Mouse (Mus musculus): ENCODE results near the gene Aqp8. TPM values are rescaled to one million over a fixed set of nuclear protein-coding genes. Genes with fewer than 3 reads are reported as not detected.

Aqp8 gene
- polyA plus RNA-seq, 1 experiment, result 0.13 TPM

DNA sequence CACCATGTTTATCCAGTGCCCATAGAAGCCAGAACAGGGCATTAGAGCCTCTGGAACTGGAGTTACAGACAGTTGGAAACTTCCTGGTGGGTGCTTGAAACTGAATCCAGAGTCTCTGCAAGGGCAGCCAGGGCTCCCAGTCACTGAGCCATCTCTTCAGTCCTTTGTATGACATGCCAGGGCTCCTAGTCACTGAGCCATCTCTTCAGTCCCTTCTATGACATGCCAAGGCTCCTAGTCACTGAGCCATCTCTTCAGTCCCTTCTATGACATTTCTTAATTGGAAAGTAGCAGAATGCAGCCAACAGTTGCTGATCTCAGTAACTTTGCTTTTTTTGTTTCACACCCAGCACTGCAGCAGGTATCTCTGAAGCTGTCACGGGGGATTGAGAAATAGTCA, 20.0 kb upstream of the Aqp8 start:
- 64% methylated on average over 1 of the region's 1 CpGs for WGBS

DNA sequence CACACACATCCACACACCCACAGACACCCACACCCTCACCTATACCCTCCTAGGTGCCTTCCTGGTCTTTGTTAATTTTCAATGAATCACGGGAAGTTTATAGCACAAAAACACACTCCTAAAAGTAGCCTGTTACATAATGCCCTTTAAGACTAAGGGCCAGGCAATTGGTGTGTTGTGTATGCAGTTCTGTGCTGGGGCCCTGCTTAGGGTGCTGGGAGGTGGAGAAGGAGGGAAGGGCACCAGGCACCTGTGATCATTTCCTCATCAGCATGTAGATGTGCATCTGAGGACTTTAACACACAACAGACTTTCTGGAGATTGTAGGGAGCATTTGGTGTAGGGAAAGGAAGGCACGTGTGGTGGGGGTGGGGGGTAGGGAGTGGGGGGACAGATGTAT, 13.3 kb upstream of the Aqp8 start:
- Histone ChIP-seq H3K4me3 (replicated peaks; ENCODE audit: extremely low read depth, low read depth, low read length) (no peak overlapping the region), H3K4me1 (ENCODE audit: control insufficient read depth, insufficient read depth, low read length) (no peaks in the 10 kb centered on the region)
- 76% methylated on average over 2 of the region's 2 CpGs for WGBS
- DNase-seq, result no peak
- no peak for TF ChIP-seq POLR2A (IDR thresholded peaks at IDR 0.05; ENCODE audit: borderline replicate concordance, extremely low read depth, low read depth, low read length)
- TF ChIP-seq CTCF (IDR thresholded peaks at IDR 0.05; ENCODE audit: insufficient read depth, low read length), result no peak

More for the DNA sequence above, 20.0 kb upstream of the Aqp8 start:
- H3K4me1 ChIP-seq (ENCODE audit: control insufficient read depth, insufficient read depth, low read length), result no peaks in the 10 kb centered on the region
- TF ChIP-seq POLR2A (IDR thresholded peaks at IDR 0.05; ENCODE audit: borderline replicate concordance, extremely low read depth, low read depth, low read length) (no peak), CTCF (IDR thresholded peaks at IDR 0.05; ENCODE audit: insufficient read depth, low read length) (no peak)
- DNase-seq, result no peak
- H3K4me3 ChIP-seq (replicated peaks; ENCODE audit: extremely low read depth, low read depth, low read length), result no peak overlapping the region

DNA sequence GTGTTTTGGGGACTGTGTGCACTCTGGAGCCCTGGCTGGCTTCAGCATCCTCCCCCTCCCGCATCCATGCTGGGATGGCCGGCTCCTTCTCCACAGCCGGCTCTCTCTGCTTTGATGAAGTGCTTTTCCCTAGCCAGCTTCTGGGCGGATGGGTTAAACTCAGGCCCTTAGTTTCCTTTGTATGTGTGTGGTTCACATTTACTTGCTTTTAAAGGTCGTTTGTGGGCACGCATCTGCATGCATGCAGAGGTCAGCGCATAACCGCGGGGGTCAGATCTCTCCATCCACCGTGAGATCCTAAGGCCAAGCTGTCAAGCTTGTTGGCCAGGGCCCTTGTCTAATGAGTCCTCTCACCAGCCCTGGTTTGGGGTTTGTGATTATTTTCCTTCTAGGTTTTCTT, 12.4 kb upstream of the Aqp8 start:
- no peak for DNase-seq
- TF ChIP-seq CTCF (IDR thresholded peaks at IDR 0.05; ENCODE audit: insufficient read depth, low read length), result no peak
- TF ChIP-seq POLR2A (IDR thresholded peaks at IDR 0.05; ENCODE audit: borderline replicate concordance, extremely low read depth, low read depth, low read length), result no peak
- H3K4me3 ChIP-seq (replicated peaks; ENCODE audit: extremely low read depth, low read depth, low read length), result no peak overlapping the region
- no peaks in the 10 kb centered on the region for H3K4me1 ChIP-seq (ENCODE audit: control insufficient read depth, insufficient read depth, low read length)
- 69% methylated on average over 10 of the region's 10 CpGs for WGBS

GRCm38 (mm10) chr7:123450515-123450914, 11.6 kb upstream of the Aqp8 start:
- TF ChIP-seq POLR2A (IDR thresholded peaks at IDR 0.05; ENCODE audit: borderline replicate concordance, extremely low read depth, low read depth, low read length) (no peak), CTCF (IDR thresholded peaks at IDR 0.05; ENCODE audit: insufficient read depth, low read length) (no peak)
- 82% methylated on average over 2 of the region's 2 CpGs for WGBS

DNA sequence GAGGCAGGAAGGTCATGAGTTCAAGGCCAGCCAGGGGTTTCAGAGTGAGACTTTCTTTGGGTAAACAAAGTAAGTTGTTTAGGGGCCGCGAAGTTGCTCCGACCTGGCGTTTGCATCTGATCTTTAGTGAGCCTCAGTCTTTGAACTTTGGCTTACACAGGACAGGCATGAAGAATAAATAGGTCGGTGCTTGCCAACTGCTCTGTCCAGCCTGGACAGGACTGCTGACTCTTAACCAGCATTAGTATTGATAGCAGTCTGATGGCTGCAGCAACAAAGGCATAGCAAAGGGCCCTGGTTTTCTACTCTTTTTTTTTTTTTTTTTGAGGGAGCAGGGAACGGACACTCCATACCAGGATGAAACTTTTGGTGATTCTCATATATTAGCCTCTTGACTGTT, 9.5 kb upstream of the Aqp8 start:
- 40% methylated on average over 6 of the region's 6 CpGs for WGBS
- no peak for DNase-seq

More at GRCm38 (mm10) chr7:123450515-123450914, 11.6 kb upstream of the Aqp8 start:
- H3K4me1 ChIP-seq (ENCODE audit: control insufficient read depth, insufficient read depth, low read length), result no peaks in the 10 kb centered on the region
- no peak overlapping the region for H3K4me3 ChIP-seq (replicated peaks; ENCODE audit: extremely low read depth, low read depth, low read length)
- DNase-seq, result no peak

GRCm38 (mm10) chr7:123453066-123453465, 9.0 kb upstream of the Aqp8 start:
- TF ChIP-seq CTCF (IDR thresholded peaks at IDR 0.05; ENCODE audit: insufficient read depth, low read length) (no peak), POLR2A (IDR thresholded peaks at IDR 0.05; ENCODE audit: borderline replicate concordance, extremely low read depth, low read depth, low read length) (no peak)
- no peak for DNase-seq
- 74% methylated on average over 8 of the region's 8 CpGs for WGBS
- Histone ChIP-seq H3K4me3 (replicated peaks; ENCODE audit: extremely low read depth, low read depth, low read length) (no peak overlapping the region), H3K4me1 (ENCODE audit: control insufficient read depth, insufficient read depth, low read length) (no peaks in the 10 kb centered on the region)

More for the DNA sequence above, 9.5 kb upstream of the Aqp8 start:
- Histone ChIP-seq H3K4me3 (replicated peaks; ENCODE audit: extremely low read depth, low read depth, low read length) (no peak overlapping the region), H3K4me1 (ENCODE audit: control insufficient read depth, insufficient read depth, low read length) (no peaks in the 10 kb centered on the region)
- TF ChIP-seq POLR2A (IDR thresholded peaks at IDR 0.05; ENCODE audit: borderline replicate concordance, extremely low read depth, low read depth, low read length) (no peak), CTCF (IDR thresholded peaks at IDR 0.05; ENCODE audit: insufficient read depth, low read length) (no peak)

GRCm38 (mm10) chr7:123455088-123455487, 7.0 kb upstream of the Aqp8 start:
- TF ChIP-seq CTCF (IDR thresholded peaks at IDR 0.05; ENCODE audit: insufficient read depth, low read length) (no peak), POLR2A (IDR thresholded peaks at IDR 0.05; ENCODE audit: borderline replicate concordance, extremely low read depth, low read depth, low read length) (no peak)
- Histone ChIP-seq H3K4me3 (replicated peaks; ENCODE audit: extremely low read depth, low read depth, low read length) (no peak overlapping the region), H3K4me1 (ENCODE audit: control insufficient read depth, insufficient read depth, low read length) (no peaks in the 10 kb centered on the region)
- no peak for DNase-seq
- WGBS, result 88% methylated on average over 3 of the region's 3 CpGs

GRCm38 (mm10) chr7:123458309-123458708, 3.8 kb upstream of the Aqp8 start:
- Histone ChIP-seq H3K4me1 (ENCODE audit: control insufficient read depth, insufficient read depth, low read length) (no peaks in the 10 kb centered on the region), H3K4me3 (replicated peaks; ENCODE audit: extremely low read depth, low read depth, low read length) (no peak overlapping the region)
- DNase-seq, result no peak
- WGBS, result 85% methylated on average over 4 of the region's 4 CpGs
- TF ChIP-seq CTCF (IDR thresholded peaks at IDR 0.05; ENCODE audit: insufficient read depth, low read length), result no peak
- no peak for TF ChIP-seq POLR2A (IDR thresholded peaks at IDR 0.05; ENCODE audit: borderline replicate concordance, extremely low read depth, low read depth, low read length)

DNA sequence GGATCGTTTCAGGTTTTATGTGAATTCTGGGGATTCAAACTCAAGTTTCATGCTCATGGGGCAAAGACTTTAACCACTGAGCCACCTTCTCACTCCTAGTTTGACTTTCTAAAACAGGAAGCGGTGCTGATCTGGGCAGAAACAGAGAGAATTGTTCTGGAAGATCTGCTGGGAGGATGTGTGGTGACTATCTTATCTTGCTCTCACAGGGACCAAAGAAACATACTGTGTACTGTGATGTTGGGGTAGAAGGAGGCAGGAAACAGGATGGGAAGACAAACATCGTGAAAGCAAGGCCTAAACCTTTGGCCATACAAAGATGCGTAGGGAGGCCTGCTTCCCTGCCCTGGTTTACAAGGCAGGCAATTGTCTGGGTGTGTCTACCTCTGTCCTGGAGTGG, 2.8 kb upstream of the Aqp8 start:
- Histone ChIP-seq H3K4me1 (ENCODE audit: control insufficient read depth, insufficient read depth, low read length) (no peaks in the 10 kb centered on the region), H3K4me3 (replicated peaks; ENCODE audit: extremely low read depth, low read depth, low read length) (no peak overlapping the region)
- no peak for DNase-seq
- WGBS, result 62% methylated on average over 4 of the region's 4 CpGs
- no peak for TF ChIP-seq CTCF (IDR thresholded peaks at IDR 0.05; ENCODE audit: insufficient read depth, low read length)
- no peak for TF ChIP-seq POLR2A (IDR thresholded peaks at IDR 0.05; ENCODE audit: borderline replicate concordance, extremely low read depth, low read depth, low read length)

GRCm38 (mm10) chr7:123461316-123461715, 775 bp upstream of the Aqp8 start:
- DNase-seq, result no peak
- Histone ChIP-seq H3K4me1 (ENCODE audit: control insufficient read depth, insufficient read depth, low read length) (no peaks in the 10 kb centered on the region), H3K4me3 (replicated peaks; ENCODE audit: extremely low read depth, low read depth, low read length) (no peak overlapping the region)
- TF ChIP-seq POLR2A (IDR thresholded peaks at IDR 0.05; ENCODE audit: borderline replicate concordance, extremely low read depth, low read depth, low read length), result no peak
- 95% methylated on average over 4 of the region's 4 CpGs for WGBS
